Mouse (Mus musculus) thymus, adult 2 months (tissue): ENCODE measurements around the gene Frs3.

Source experiments
- CTCF ChIP-seq: fragments of 200-500 bp; IDR thresholded peaks from 2 replicates; pipeline ENCODE4 v1.5.1; 2012; ENCODE audit warnings: mild to moderate bottlenecking, control low read depth, low read length, moderate library complexity, borderline replicate concordance; ENCODE audit not compliant: control insufficient read depth, poor library complexity, insufficient read depth; ENCODE audit errors: extremely low read depth
- POLR2A ChIP-seq: fragments of 200-500 bp; IDR thresholded peaks from 2 replicates; pipeline ENCODE4 v1.6.1; 2012; ENCODE audit warnings: mild to moderate bottlenecking, low read length, control low read depth, moderate library complexity; ENCODE audit not compliant: control insufficient read depth, poor library complexity, insufficient read depth; ENCODE audit errors: extremely low read depth

GRCm38 (mm10) chr17:47694503-47695336, 5.9 kb downstream of the Frs3 start, which contains the start of gene Prickle4:
- TF ChIP-seq CTCF (peak; percentile 93), POLR2A (peak; percentile 47; the same call in 1 of the 2 replicates)
